Mouse (Mus musculus) layer of hippocampus, postnatal 10 days (tissue): ENCODE measurements around the gene Negr1. TPM values are rescaled to one million over a fixed set of nuclear protein-coding genes. Genes with fewer than 3 reads are reported as not detected.

Experiments
- DNase-seq, 2 experiments: peaks; one replicate each; pipeline ENCODE4 v3.0.0; 2021; ENCODE audit warnings: low spot score in 2 of 2
- total RNA-seq, 2 experiments: library from RNA; stranded (reverse); gene quantifications; 2 replicates each; pipeline ENCODE4 v1.2.3; 2021

Negr1 gene
- total RNA-seq, 2 experiments from 2014 or later, result 127 to 140 TPM

- no peak for DNase-seq
These were observed 798.2 kb downstream of the Negr1 start for GRCm38 (mm10) chr3:157359840-157360239.
